In the genomic region with DNA sequence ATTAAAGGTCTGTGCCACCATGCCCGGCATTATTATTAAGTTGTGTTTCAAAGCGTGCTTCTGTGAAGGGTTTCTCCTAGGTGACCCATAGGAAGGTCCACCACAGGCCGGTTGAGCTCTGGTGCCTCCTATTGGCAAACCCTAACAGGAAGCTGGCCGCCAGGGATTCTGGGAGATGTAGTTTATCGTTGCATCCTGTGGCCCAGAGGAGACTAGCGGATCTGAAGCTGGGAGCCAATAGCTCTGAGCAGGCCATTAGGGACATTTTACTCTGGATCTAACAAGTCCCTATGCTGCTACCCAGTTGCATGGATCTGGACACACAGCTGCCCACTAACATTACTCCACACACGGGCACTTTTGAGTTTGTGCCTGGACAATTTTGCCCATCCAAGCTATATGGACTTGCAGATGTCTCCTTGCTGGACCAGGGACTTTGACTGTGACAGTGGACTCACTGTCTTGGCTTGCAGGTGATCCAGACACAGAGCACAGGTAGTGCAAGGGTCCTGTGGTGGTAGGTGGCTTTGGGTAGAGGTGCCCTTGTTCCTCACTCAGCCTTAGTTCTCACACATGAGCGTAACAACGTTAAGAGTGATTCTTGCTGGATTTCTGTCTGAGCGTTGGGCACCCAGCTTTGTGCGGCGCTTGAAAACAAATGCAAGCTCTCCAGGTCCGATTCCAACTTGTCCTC, we compare ENCODE assay signal across 8 mouse cellular contexts. TPM values are rescaled to one million over a fixed set of nuclear protein-coding genes. Genes with fewer than 3 reads are reported as not detected.
DNase-seq lines count a peak whose midpoint lies in the region; ATAC-seq and TF ChIP-seq lines count a peak whose summit lies in the region.

No protein-coding gene starts in this region.

- peaks cover 7% of the 10 kb centered on the region for H3K79me2 ChIP-seq in C2C12 (ENCODE audit: control insufficient read depth, insufficient read depth)

- H3K4me1 ChIP-seq in heart, embryonic 11.5 days (ENCODE audit: control insufficient read depth, insufficient read depth, low read length): peaks cover 14% of the 10 kb centered on the region
- H3K4me1 ChIP-seq in kidney, embryonic 15.5 days: peaks cover 20% of the 10 kb centered on the region
- peaks cover 6% of the 10 kb centered on the region; the same call in 1 of the 2 replicates for H3K4me1 ChIP-seq in limb, embryonic 14.5 days (ENCODE audit: control insufficient read depth, insufficient read depth, low read length)
- no peaks in the 10 kb centered on the region for H3K4me1 ChIP-seq in midbrain, embryonic 15.5 days

- 16% methylated on average over 13 of the region's 13 CpGs for WGBS in heart, embryonic 11.5 days (ENCODE audit: insufficient replicate concordance)
- WGBS in kidney, embryonic 15.5 days: 15% methylated on average over 13 of the region's 13 CpGs
- WGBS in limb, embryonic 14.5 days: 23% methylated on average over 13 of the region's 13 CpGs
- WGBS in midbrain, embryonic 15.5 days: 16% methylated on average over 13 of the region's 13 CpGs

- H3K9me3 ChIP-seq in heart, embryonic 11.5 days (replicated peaks; ENCODE audit: control insufficient read depth, low read length): no peaks in the 10 kb centered on the region
- no peaks in the 10 kb centered on the region for H3K9me3 ChIP-seq in kidney, embryonic 15.5 days (replicated peaks)
- H3K9me3 ChIP-seq in limb, embryonic 14.5 days (ENCODE audit: control insufficient read depth, low read length): no peaks in the 10 kb centered on the region
- H3K9me3 ChIP-seq in midbrain, embryonic 15.5 days: no peaks in the 10 kb centered on the region

- peak overlapping the region; percentile 42 for H3ac ChIP-seq in C2C12 (ENCODE audit: control insufficient read depth, insufficient read length, low read depth)

- peak; percentile 84 for DNase-seq in brain, embryonic 14.5 days (ENCODE audit: low read depth)
- peak; percentile 79 for DNase-seq in limb, embryonic 14.5 days (ENCODE audit: low spot score)
- peak; percentile 78 to 85 for DNase-seq in spleen, postnatal 4 days (ENCODE audit: low spot score in 2 of 2)

- peak overlapping the region; percentile 44 for H3K9ac ChIP-seq in heart, embryonic 11.5 days (ENCODE audit: low read depth, low read length)
- no peak overlapping the region for H3K9ac ChIP-seq in kidney, embryonic 15.5 days
- peak overlapping the region; percentile 50 for H3K9ac ChIP-seq in limb, embryonic 14.5 days (ENCODE audit: low read depth, low read length, severe bottlenecking)
- H3K9ac ChIP-seq in midbrain, embryonic 15.5 days: no peak overlapping the region

- H3K27ac ChIP-seq in heart, embryonic 11.5 days (ENCODE audit: low read depth, low read length): peak overlapping the region; percentile 46; the same call in 1 of the 2 replicates
- H3K27ac ChIP-seq in kidney, embryonic 15.5 days: peak overlapping the region; percentile 14; the same call in 1 of the 2 replicates
- 0 out of 2 replicates have a peak overlapping the region, but pooled peaks have one; percentile 43 for H3K27ac ChIP-seq in limb, embryonic 14.5 days (replicated peaks; ENCODE audit: low read depth, low read length)
- H3K27ac ChIP-seq in midbrain, embryonic 15.5 days: no peak overlapping the region

- H3K4me3 ChIP-seq in C2C12 (ENCODE audit: insufficient read depth, poor library complexity, severe bottlenecking): no peak overlapping the region
- peak overlapping the region; percentile 24 for H3K4me3 ChIP-seq in heart, embryonic 11.5 days (ENCODE audit: low read depth, low read length)
- peak overlapping the region; percentile 17 for H3K4me3 ChIP-seq in kidney, embryonic 15.5 days (replicated peaks)
- peak overlapping the region; percentile 10; the same call in 1 of the 2 replicates for H3K4me3 ChIP-seq in limb, embryonic 14.5 days (replicated peaks; ENCODE audit: low read length)
- H3K4me3 ChIP-seq in midbrain, embryonic 15.5 days: no peak overlapping the region

- no peak for TF ChIP-seq CTCF in C2C12 (IDR thresholded peaks at IDR 0.05; ENCODE audit: control insufficient read depth, insufficient read depth, insufficient read length)
- peak; percentile 43; the same call in 1 of the 2 replicates for TF ChIP-seq CTCF in brain, embryonic 14.5 days (IDR thresholded peaks at IDR 0.05; ENCODE audit: borderline replicate concordance, extremely low read depth, insufficient read depth, insufficient read length)

- TF ChIP-seq POLR2A in brain, embryonic 14.5 days (IDR thresholded peaks at IDR 0.05; ENCODE audit: borderline replicate concordance, extremely low read depth, insufficient read depth, insufficient read length, poor library complexity, severe bottlenecking): no peak
- TF ChIP-seq POLR2A in limb, embryonic 14.5 days (IDR thresholded peaks at IDR 0.05; ENCODE audit: borderline replicate concordance, extremely low read depth, insufficient read depth, insufficient read length): no peak

- H3K79me3 ChIP-seq in C2C12 (ENCODE audit: low read depth): peaks cover 6% of the 10 kb centered on the region

- H3K36me3 ChIP-seq in C2C12 (ENCODE audit: control insufficient read depth, insufficient read depth): no peaks in the 10 kb centered on the region
- no peaks in the 10 kb centered on the region for H3K36me3 ChIP-seq in heart, embryonic 11.5 days (ENCODE audit: control insufficient read depth, insufficient read depth, low read length)
- H3K36me3 ChIP-seq in kidney, embryonic 15.5 days: no peaks in the 10 kb centered on the region
- H3K36me3 ChIP-seq in limb, embryonic 14.5 days (ENCODE audit: control insufficient read depth, insufficient read depth, low read length): no peaks in the 10 kb centered on the region
- H3K36me3 ChIP-seq in midbrain, embryonic 15.5 days (replicated peaks): no peaks in the 10 kb centered on the region

- peak overlapping the region; percentile 61 for H3K4me2 ChIP-seq in heart, embryonic 11.5 days
- H3K4me2 ChIP-seq in kidney, embryonic 15.5 days: peak overlapping the region; percentile 50
- H3K4me2 ChIP-seq in limb, embryonic 14.5 days (replicated peaks; ENCODE audit: low read depth, low read length, severe bottlenecking): peak overlapping the region; percentile 47
- H3K4me2 ChIP-seq in midbrain, embryonic 15.5 days: 0 out of 2 replicates have a peak overlapping the region, but pooled peaks have one; percentile 6

- peak; percentile 77 for ATAC-seq in erythroblast, adult 5-6 weeks (replicated peaks; ENCODE audit: low FRiP score, poor library complexity, severe bottlenecking)
- peak; percentile 48; the same call in 1 of the 2 replicates for ATAC-seq in heart, embryonic 11.5 days (replicated peaks; ENCODE audit: insufficient number of reproducible peaks, low FRiP score, low TSS enrichment)
- ATAC-seq in kidney, embryonic 15.5 days (replicated peaks; ENCODE audit: low FRiP score): peak; percentile 74
- peak; percentile 34 for ATAC-seq in limb, embryonic 14.5 days (ENCODE audit: low FRiP score, low read depth)
- ATAC-seq in midbrain, embryonic 15.5 days (replicated peaks): peak; percentile 60

- H3K27me3 ChIP-seq in C2C12 (ENCODE audit: control insufficient read depth, insufficient read depth, insufficient read length): no peaks in the 10 kb centered on the region
- H3K27me3 ChIP-seq in heart, embryonic 11.5 days (ENCODE audit: control insufficient read depth, insufficient read depth, low read length): no peaks in the 10 kb centered on the region
- H3K27me3 ChIP-seq in kidney, embryonic 15.5 days: no peaks in the 10 kb centered on the region
- H3K27me3 ChIP-seq in limb, embryonic 14.5 days (ENCODE audit: control insufficient read depth, insufficient read depth, low read length): no peaks in the 10 kb centered on the region
- no peaks in the 10 kb centered on the region for H3K27me3 ChIP-seq in midbrain, embryonic 15.5 days (replicated peaks)

TF ChIP-seq in C2C12, 6 proteins besides CTCF, POLR2A, EP300 and RAD21 (continues in another document):
- TF ChIP-seq CEBPB (IDR thresholded peaks at IDR 0.05; ENCODE audit: low read depth): no peak
- no peak for TF ChIP-seq FOSL1 (IDR thresholded peaks at IDR 0.05; ENCODE audit: insufficient read depth, low read length, poor library complexity, severe bottlenecking)
- no peak for TF ChIP-seq USF1 (IDR thresholded peaks at IDR 0.05; ENCODE audit: low read depth)

RNA-seq across cellular contexts. Expression of gene Fscn1, which starts 24.4 kb away (rescaled TPM):
- polyA plus RNA-seq in C2C12 (2012; fragmentation: generic; extraction: Trizol): 583 TPM
- 634 and 658 TPM in 2 replicates for polyA plus RNA-seq in brain, embryonic 14.5 days (2012; rRNA removed)
- not detected in 2 replicates for total RNA-seq in erythroblast, adult 5-6 weeks (2015; ENCODE audit: low replicate concordance)
- not detected in 2 replicates for total RNA-seq in erythroblast, adult 5-6 weeks (2017; ENCODE audit: low replicate concordance)
- polyA plus RNA-seq in heart, embryonic 11.5 days (2014; fragmentation: Nextera tagmentation; extraction: Ambion mirVana): 180 and 186 TPM in 2 replicates
- 320 and 348 TPM in 2 replicates for polyA plus RNA-seq in kidney, embryonic 15.5 days (2015; fragmentation: Nextera tagmentation; extraction: Ambion mirVana)
- 395 and 512 TPM in 2 replicates for polyA plus RNA-seq in limb, embryonic 14.5 days (2012; rRNA removed)
- 356 and 368 TPM in 2 replicates for polyA plus RNA-seq in limb, embryonic 14.5 days (2014; fragmentation: Nextera tagmentation; extraction: Ambion mirVana)
- polyA plus RNA-seq in midbrain, embryonic 15.5 days (2015; fragmentation: Nextera tagmentation; extraction: Ambion mirVana): 507 and 508 TPM in 2 replicates

RNA-seq across cellular contexts. Expression of gene Actb, which starts 29.2 kb away (rescaled TPM):
- 6,665 TPM for polyA plus RNA-seq in C2C12 (2012; fragmentation: generic; extraction: Trizol)
- polyA plus RNA-seq in brain, embryonic 14.5 days (2012; rRNA removed): 3,867 and 5,124 TPM in 2 replicates
- 4,143 and 4,236 TPM in 2 replicates for total RNA-seq in erythroblast, adult 5-6 weeks (2015; ENCODE audit: low replicate concordance)
- total RNA-seq in erythroblast, adult 5-6 weeks (2017; ENCODE audit: low replicate concordance): 1,451 and 2,396 TPM in 2 replicates
- polyA plus RNA-seq in heart, embryonic 11.5 days (2014; fragmentation: Nextera tagmentation; extraction: Ambion mirVana): 7,480 and 8,290 TPM in 2 replicates
- 14,718 and 15,443 TPM in 2 replicates for polyA plus RNA-seq in kidney, embryonic 15.5 days (2015; fragmentation: Nextera tagmentation; extraction: Ambion mirVana)
- 2,733 and 3,354 TPM in 2 replicates for polyA plus RNA-seq in limb, embryonic 14.5 days (2012; rRNA removed)
- 14,101 and 14,367 TPM in 2 replicates for polyA plus RNA-seq in limb, embryonic 14.5 days (2014; fragmentation: Nextera tagmentation; extraction: Ambion mirVana)
- polyA plus RNA-seq in midbrain, embryonic 15.5 days (2015; fragmentation: Nextera tagmentation; extraction: Ambion mirVana): 13,428 and 14,272 TPM in 2 replicates

RNA-seq across cellular contexts. Expression of gene Fbxl18, which starts 40.6 kb away (rescaled TPM):
- 9.5 TPM for polyA plus RNA-seq in C2C12 (2012; fragmentation: generic; extraction: Trizol)
- 28.5 and 34.8 TPM in 2 replicates for polyA plus RNA-seq in brain, embryonic 14.5 days (2012; rRNA removed)
- 0.84 and 8.3 TPM in 2 replicates for total RNA-seq in erythroblast, adult 5-6 weeks (2015; ENCODE audit: low replicate concordance)
- total RNA-seq in erythroblast, adult 5-6 weeks (2017; ENCODE audit: low replicate concordance): 0.56 and 1.4 TPM in 2 replicates
- polyA plus RNA-seq in heart, embryonic 11.5 days (2014; fragmentation: Nextera tagmentation; extraction: Ambion mirVana): 7.0 and 8.0 TPM in 2 replicates
- polyA plus RNA-seq in kidney, embryonic 15.5 days (2015; fragmentation: Nextera tagmentation; extraction: Ambion mirVana): 16.7 and 17.8 TPM in 2 replicates
- polyA plus RNA-seq in limb, embryonic 14.5 days (2012; rRNA removed): 12.5 and 21.1 TPM in 2 replicates
- 9.4 and 10.2 TPM in 2 replicates for polyA plus RNA-seq in limb, embryonic 14.5 days (2014; fragmentation: Nextera tagmentation; extraction: Ambion mirVana)
- 41.6 and 43.0 TPM in 2 replicates for polyA plus RNA-seq in midbrain, embryonic 15.5 days (2015; fragmentation: Nextera tagmentation; extraction: Ambion mirVana)

Comparison
In these comparisons a context has a peak if more than half of its experiments do, and no peak if none do; other contexts are left out.
1. H3K4me3 ChIP-seq: peak in heart, embryonic 11.5 days (single experiment), kidney, embryonic 15.5 days (single experiment) and limb, embryonic 14.5 days (single experiment); none in C2C12 (single experiment) and midbrain, embryonic 15.5 days (single experiment).
2. H3K4me2 ChIP-seq: peak in every context shown above with its lines; median percentile 61 in heart, embryonic 11.5 days; 50 in kidney, embryonic 15.5 days; 47 in limb, embryonic 14.5 days; 6 in midbrain, embryonic 15.5 days.
3. H3K9ac ChIP-seq: peak in heart, embryonic 11.5 days (single experiment) and limb, embryonic 14.5 days (single experiment); none in kidney, embryonic 15.5 days (single experiment) and midbrain, embryonic 15.5 days (single experiment).
4. Peak in every context shown above with its lines, with median percentiles within 50 percentile points of each other: DNase-seq and ATAC-seq.